Mouse (Mus musculus) kidney, postnatal 0 days (tissue): ENCODE data around the gene Nasp. TPM values are rescaled to one million over a fixed set of nuclear protein-coding genes. Genes with fewer than 3 reads are reported as not detected.

Experiments
- ATAC-seq: fragments of 200-750 bp; cut with Nextera tagmentation; replicated peaks from 2 replicates; pipeline ENCODE4 v1.8.0; 2017; ENCODE audit warnings: low read depth, moderate number of reproducible peaks, moderate TSS enrichment, moderate library complexity; ENCODE audit not compliant: low FRiP score
- DNase-seq: peaks from one replicate; pipeline ENCODE4 v3.0.0-alpha.2; 2016; ENCODE audit warnings: low spot score
- H3K27ac ChIP-seq: fragments of 300-500 bp; sonication (generic); 2 replicates; pipeline ENCODE4 v1.5.1; 2014; ENCODE audit warnings: mild to moderate bottlenecking
- H3K27me3 ChIP-seq: fragments of 300-500 bp; sonication (generic); 2 replicates; pipeline ENCODE4 v1.6.1; 2014; ENCODE audit warnings: low read length, mixed read lengths; ENCODE audit not compliant: insufficient read depth
- H3K36me3 ChIP-seq: fragments of 300-500 bp; sonication (generic); 2 replicates; pipeline ENCODE4 v1.6.1; 2014; ENCODE audit warnings: low read length, mixed read lengths; ENCODE audit not compliant: insufficient read depth
- H3K4me1 ChIP-seq: fragments of 300-500 bp; sonication (generic); replicated peaks from 2 replicates; pipeline ENCODE4 v1.6.1; 2014; ENCODE audit warnings: antibody characterized with exemption, low read length, mixed read lengths; ENCODE audit not compliant: insufficient read depth
- H3K4me2 ChIP-seq: fragments of 300-500 bp; sonication (generic); 2 replicates; pipeline ENCODE4 v1.6.1; 2014; ENCODE audit warnings: mild to moderate bottlenecking, low read length, moderate library complexity, mixed read lengths
- H3K4me3 ChIP-seq: fragments of 300-500 bp; sonication (generic); replicated peaks from 2 replicates; pipeline ENCODE4 v1.5.1; 2014; ENCODE audit warnings: low read depth, low read length
- H3K9ac ChIP-seq: fragments of 300-500 bp; sonication (generic); 2 replicates; pipeline ENCODE4 v1.6.1; 2014; ENCODE audit warnings: low read depth, low read length
- H3K9me3 ChIP-seq: fragments of 300-500 bp; sonication (generic); replicated peaks from 2 replicates; pipeline ENCODE4 v1.6.1; 2016; ENCODE audit warnings: low read length, inconsistent platforms, mixed read lengths
- CTCF ChIP-seq: IDR thresholded peaks from 2 replicates; pipeline ENCODE4 v1.5.1; 2016; ENCODE audit warnings: antibody characterized with exemption, low read depth, mild to moderate bottlenecking, moderate library complexity
- WGBS: fragments of 180-500 bp; shearing (Covaris S2); extraction: QIAGEN DNeasy Blood & Tissue Kit; methylation state at CpG from one replicate; pipeline ENCODE4 v1.1.7; 2014; 5-methylcytosine and 5-hydroxymethylcytosine counted together
- polyA plus RNA-seq: library from polyadenylated mRNA; unstranded; fragments of >200 nt; fragmentation: Nextera tagmentation; extraction: Ambion mirVana; gene quantifications from 2 replicates; pipeline ENCODE4 v1.2.1, GENCODE M21; 2015

Nasp gene
- polyA plus RNA-seq, 1 experiment from 2014 or later = 82.7 TPM

DNA sequence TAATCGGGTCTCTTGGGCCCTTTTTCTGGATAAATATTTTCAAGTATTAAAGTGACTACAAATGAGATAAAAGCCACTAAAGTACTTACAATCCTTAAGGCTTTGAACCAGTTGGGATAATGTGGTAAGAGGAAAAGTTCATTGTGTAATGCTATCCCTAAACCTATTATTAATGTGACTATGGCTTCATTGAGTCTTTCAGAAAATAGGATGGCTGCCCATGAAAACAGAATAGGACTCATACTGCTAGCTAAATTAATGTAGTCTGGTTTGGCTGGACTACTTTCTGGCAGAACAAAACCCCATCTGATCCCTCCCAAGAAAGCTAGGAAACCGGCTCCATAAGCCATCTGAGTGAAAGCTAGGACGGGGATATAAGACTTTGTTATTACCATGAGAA is 74.7 kb downstream of the Nasp start:
- Histone ChIP-seq H3K27ac (no peak overlapping the region), H3K4me2 (no peak overlapping the region), H3K27me3 (no peaks in the 10 kb centered on the region), H3K9ac (no peak overlapping the region), H3K4me1 (no peaks in the 10 kb centered on the region), H3K9me3 (no peaks in the 10 kb centered on the region), H3K36me3 (no peaks in the 10 kb centered on the region; the same call in 1 of the 2 replicates), H3K4me3 (no peak overlapping the region)
- ATAC-seq (no peak), DNase-seq (no peak)
- no peak for TF ChIP-seq CTCF
- WGBS = 88% methylated on average over 3 of the region's 3 CpGs

Other genes starting within 250 kb of the Nasp start
- 7.4 and 8.8 TPM in 2 replicates for gene Mast2, start 163.8 kb downstream of the Nasp start, polyA plus RNA-seq
- 15.5 and 16.2 TPM in 2 replicates for gene Ipp, start 120.4 kb downstream of the Nasp start, polyA plus RNA-seq
- 27.3 and 27.5 TPM in 2 replicates for gene Tmem69, start 72.0 kb downstream of the Nasp start, polyA plus RNA-seq
- 44.8 and 46.1 TPM in 2 replicates for gene Gpbp1l1, start 70.3 kb downstream of the Nasp start, polyA plus RNA-seq
- gene Ccdc17, start 31.3 kb downstream of the Nasp start, polyA plus RNA-seq = 5.9 and 7.9 TPM in 2 replicates
- 966 and 1,010 TPM in 2 replicates for gene Akr1a1, start 23.7 kb upstream of the Nasp start, polyA plus RNA-seq
- gene Prdx1, start 57.6 kb upstream of the Nasp start, polyA plus RNA-seq = 2,101 and 2,104 TPM in 2 replicates
- 20.3 and 21.8 TPM in 2 replicates for gene Mmachc, start 80.5 kb upstream of the Nasp start, polyA plus RNA-seq
- gene Ccdc163, start 80.6 kb upstream of the Nasp start, polyA plus RNA-seq = 24.5 and 25.8 TPM in 2 replicates
- gene Tesk2, start 93.0 kb upstream of the Nasp start, polyA plus RNA-seq = 8.0 and 8.3 TPM in 2 replicates
- gene Toe1, start 179.7 kb upstream of the Nasp start, polyA plus RNA-seq = 28.9 and 30.8 TPM in 2 replicates
- gene Mutyh, start 179.8 kb upstream of the Nasp start, polyA plus RNA-seq = 8.8 and 9.9 TPM in 2 replicates
- 2.2 and 2.3 TPM in 2 replicates for gene Hpdl, start 193.8 kb upstream of the Nasp start, polyA plus RNA-seq
- 1.4 and 1.5 TPM in 2 replicates for gene Zswim5, start 249.4 kb upstream of the Nasp start, polyA plus RNA-seq